Mouse (Mus musculus) brain, embryonic 14.5 days (tissue): ENCODE results near the gene Poc1a.

Experiments
- CTCF ChIP-seq: fragments of 200-500 bp; IDR thresholded peaks from 2 replicates; pipeline ENCODE4 v1.5.1; 2012; ENCODE audit warnings: inconsistent platforms, mild to moderate bottlenecking, moderate library complexity, borderline replicate concordance; ENCODE audit not compliant: insufficient read depth, insufficient read length; ENCODE audit errors: extremely low read depth
- POLR2A ChIP-seq: fragments of 200-500 bp; IDR thresholded peaks from 2 replicates; pipeline ENCODE4 v1.6.1; 2012; ENCODE audit warnings: mild to moderate bottlenecking, inconsistent platforms, borderline replicate concordance; ENCODE audit not compliant: poor library complexity, insufficient read depth, insufficient read length, severe bottlenecking; ENCODE audit errors: extremely low read depth

DNA sequence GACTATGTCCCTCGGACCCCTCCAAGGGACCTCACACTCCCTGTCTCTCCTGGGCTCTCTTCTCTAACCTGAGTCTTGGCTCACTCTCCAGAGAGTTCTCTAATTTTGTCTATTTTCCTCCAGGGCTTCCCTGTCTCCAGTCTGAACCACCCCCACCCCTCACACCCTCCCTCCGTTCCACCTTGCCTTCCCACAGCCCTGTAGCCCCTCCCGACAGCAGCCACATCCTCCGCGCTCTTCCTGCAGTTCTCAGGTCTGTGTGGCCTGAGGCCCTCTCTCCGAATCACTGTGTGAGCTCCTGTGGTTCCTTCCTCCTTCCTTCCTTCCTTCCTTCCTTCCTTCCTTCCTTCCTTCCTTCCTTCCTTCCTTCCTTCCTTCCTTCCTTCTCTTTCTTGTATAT lies 64.8 kb downstream of the Poc1a start:
- TF ChIP-seq CTCF: no peak
- TF ChIP-seq POLR2A: no peak
